Mouse (Mus musculus) layer of hippocampus, postnatal 10 days (tissue): ENCODE results near the gene Zfp710. TPM values are rescaled to one million over a fixed set of nuclear protein-coding genes. Genes with fewer than 3 reads are reported as not detected.

Source experiments
- DNase-seq, 2 experiments: peaks; one replicate each; pipeline ENCODE4 v3.0.0; 2021; ENCODE audit warnings: low spot score in 2 of 2
- total RNA-seq, 2 experiments: library from RNA; stranded (reverse); gene quantifications; 2 replicates each; pipeline ENCODE4 v1.2.3; 2021

Gene Zfp710
- total RNA-seq, 2 experiments from 2014 or later = 18.3 to 19.8 TPM

DNA sequence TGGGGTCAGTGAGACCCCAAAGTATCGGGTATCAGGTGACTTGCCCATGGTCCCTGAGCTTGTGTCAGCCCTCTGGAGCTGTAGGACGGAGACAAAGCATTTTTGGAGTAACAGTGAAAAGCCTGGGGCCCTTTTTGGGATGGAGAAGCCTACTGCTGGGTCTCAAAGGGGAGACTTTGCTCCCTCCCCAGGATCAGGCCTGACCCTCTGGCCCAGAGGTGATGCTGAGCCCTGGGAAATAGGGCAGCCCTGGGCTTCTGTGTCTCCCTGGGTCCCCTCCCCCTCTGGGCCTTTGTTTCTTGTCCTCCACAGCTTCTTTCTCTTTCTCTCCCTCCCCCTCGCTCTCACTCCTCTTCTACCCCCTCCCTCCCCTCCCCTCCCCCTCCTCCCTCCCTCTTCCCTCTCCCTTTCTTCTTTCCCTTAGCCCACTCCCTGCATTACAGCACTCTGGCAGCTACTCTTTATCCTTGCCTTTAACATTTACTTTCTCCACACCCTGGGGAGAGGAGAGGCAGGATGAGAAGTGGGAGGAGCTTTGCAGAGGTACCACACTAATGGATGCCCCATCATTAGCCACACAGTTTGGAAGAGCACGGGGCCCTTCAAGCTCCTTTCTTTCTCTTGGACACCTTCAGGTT lies 51.5 kb downstream of the Zfp710 start:
- DNase-seq = no peak

DNA sequence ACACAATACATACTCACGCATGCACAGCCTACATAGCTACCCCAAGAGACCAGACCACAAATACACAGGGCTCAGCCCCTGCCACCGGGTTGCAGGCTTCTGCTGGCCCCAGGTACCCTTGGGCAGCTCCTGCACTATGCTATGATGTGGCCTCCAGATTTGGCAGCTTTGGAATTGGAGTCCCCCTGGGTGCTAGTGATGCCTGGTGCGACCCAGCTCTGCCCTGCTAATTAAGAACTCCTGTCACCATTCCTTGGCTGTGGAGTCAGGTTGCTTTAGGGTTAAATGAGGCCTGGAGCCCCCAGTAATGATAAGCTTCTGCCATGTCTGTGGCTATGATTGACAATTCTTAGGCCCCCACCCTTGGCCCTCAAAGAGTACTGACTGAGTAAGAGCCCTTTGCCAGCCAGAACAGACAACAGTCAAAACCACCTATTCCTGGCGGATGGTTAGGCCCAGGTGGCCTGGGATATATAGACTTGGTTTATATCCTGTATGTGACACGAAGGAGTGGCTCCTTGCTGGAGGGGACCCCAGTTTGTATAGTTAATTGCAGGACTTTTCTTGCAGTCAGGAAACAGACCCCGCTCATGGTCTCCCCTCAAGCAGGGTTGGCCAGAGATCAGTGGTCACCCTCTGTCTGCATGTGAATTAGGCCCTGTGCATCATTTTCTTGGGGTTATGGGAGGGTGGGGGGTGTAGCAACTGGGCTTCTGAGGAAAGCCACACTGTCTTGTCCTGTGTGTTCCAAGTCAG lies 52.5 kb downstream of the Zfp710 start:
- no peak for DNase-seq

DNA sequence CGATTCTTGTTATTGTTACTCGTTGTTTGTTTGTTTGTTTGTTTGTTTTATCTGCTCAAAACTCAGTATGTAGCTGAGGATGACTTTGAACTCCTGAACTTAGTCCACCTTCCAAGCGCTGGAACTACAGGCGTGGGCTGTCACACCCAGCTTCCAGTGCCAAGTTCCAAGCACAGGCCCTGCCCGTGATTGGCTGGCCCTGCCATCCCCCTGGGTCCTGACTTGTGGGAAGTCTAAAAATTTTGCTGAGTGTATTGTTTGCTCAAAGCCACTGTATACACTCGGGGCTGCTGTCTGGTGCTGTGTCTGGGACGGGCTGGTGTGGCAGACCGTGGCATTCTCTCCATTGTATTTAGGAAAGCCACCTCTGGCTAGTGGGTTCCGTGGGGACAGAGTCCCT lies 53.2 kb downstream of the Zfp710 start:
- no peak for DNase-seq

DNA sequence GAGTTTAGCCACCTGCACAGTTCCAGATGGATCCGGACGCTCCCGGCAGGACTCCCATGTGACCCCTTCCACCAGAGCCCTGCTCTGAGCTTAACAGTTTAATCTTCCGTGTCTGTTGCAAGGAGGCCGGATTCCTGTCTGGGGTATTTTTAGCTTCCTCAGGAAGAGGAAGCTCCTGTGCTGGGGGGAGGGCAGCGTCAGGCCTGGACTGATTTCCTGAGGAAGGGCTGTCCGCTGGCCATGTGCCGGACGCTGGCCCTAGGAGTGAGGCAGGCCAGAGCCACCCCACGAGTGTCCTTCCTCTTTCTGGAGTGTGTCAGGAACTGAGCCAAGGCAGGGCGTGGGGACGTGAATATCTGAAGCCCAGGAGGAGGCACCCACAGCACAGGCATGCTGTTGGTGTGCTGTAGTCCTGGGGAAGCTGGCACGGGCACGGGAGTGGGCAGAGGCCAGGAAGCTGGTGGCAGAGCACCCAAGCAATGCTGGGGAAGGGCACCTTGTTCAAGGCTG lies 54.2 kb downstream of the Zfp710 start:
- DNase-seq = peak; percentile 55 to 67

DNA sequence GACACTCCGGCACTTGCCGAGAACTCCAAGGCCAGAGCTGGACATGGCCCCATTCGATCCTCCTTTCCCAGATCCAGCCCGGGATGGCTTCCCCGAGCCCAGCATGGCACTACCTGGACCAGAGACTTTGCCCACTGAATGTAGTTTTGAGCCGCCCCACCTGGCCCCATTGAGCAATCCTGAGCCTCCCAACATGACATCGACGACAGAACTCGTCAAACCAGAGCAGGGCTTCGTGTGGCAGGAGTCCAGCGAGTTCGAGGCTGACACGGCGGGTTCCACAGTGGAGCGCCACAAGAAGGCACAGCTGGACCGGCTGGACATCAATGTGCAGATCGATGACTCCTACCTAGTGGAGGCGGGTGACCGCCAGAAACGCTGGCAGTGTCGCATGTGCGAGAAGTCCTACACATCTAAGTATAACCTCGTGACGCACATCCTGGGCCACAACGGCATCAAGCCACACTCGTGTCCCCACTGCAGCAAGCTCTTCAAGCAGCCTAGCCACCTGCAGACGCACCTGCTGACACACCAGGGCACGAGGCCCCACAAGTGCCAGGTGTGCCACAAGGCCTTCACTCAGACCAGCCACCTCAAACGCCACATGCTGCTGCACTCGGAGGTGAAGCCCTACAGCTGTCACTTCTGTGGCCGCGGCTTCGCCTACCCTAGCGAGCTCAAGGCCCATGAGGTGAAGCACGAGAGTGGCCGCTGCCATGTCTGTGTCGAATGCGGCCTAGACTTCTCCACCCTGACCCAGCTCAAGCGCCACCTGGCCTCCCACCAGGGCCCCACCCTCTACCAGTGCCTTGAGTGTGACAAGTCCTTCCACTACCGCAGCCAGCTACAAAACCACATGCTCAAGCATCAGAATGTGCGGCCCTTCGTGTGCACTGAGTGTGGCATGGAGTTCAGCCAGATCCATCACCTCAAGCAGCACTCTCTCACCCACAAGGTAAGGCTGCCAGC lies 57.3 kb downstream of the Zfp710 start:
- no peak for DNase-seq

DNA sequence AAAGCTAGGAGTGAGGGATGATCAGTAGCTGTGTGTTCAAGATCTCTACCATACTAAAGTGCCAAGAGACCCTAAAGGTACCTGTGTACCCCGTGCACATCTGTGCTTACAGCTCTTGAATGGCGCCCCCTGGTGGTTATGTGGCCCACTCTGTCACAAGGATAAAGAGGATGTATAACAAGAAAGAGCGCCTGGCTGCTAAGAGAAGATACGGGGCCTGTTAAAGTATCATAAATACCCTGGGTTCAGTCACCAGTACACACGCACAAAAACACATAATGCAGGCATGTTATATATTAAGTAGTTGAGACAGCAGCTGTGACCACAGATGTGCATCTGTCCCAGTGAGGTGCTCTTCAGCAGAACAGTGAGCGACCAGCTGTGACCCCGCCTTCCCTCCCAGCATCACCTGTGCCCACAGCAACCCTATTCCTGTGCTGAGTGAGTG lies 59.9 kb downstream of the Zfp710 start:
- peak; percentile 48 to 67 for DNase-seq

DNA sequence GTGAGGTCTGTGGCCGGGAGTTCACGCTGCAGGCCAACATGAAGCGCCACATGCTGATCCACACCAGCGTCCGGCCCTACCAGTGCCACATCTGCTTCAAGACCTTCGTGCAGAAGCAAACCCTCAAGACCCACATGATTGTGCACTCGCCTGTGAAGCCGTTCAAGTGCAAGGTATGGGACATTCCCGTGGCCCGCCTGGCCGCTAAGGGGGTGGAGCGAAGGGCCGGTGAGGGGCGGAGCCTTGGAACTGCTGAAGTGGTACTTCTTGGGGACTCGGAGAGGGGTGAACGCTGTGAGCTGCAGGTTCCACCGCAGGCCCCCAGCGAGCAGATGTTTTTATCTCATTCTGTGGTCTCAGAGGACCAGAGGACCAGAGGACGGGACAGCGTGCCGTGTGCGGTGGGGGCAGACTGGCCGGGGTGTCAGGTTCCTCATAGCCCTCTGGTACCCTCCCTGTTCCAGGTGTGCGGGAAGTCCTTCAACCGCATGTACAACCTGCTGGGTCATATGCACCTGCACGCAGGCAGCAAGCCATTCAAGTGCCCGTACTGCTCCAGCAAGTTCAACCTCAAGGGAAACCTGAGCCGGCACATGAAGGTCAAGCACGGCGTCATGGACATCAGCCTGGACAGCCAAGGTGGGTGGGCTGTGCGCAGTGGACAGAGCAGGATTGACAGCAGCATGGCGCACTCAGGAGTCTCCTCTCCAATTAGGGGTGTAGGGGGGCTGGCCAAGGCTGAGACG lies 61.5 kb downstream of the Zfp710 start:
- DNase-seq = no peak

DNA sequence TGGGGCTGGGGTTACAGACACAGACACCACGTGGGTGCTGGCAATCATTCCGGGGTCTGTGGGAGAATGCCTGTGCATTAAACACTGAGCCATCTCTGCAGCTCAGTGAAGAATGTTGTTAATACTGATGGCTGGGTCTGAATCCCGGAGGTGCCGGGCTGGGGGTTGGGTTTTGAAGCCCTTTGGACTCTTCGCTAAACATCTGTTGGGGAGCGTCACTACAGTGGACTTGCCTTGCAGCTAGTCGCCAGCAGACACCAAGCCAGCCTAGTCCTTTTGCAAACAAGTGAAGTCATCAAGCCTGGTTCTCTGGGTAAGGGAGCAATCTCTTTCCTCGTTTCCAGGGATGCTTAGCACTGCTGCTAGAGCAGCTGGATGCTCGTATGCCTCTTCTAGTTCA lies 63.6 kb downstream of the Zfp710 start:
- no peak for DNase-seq

DNA sequence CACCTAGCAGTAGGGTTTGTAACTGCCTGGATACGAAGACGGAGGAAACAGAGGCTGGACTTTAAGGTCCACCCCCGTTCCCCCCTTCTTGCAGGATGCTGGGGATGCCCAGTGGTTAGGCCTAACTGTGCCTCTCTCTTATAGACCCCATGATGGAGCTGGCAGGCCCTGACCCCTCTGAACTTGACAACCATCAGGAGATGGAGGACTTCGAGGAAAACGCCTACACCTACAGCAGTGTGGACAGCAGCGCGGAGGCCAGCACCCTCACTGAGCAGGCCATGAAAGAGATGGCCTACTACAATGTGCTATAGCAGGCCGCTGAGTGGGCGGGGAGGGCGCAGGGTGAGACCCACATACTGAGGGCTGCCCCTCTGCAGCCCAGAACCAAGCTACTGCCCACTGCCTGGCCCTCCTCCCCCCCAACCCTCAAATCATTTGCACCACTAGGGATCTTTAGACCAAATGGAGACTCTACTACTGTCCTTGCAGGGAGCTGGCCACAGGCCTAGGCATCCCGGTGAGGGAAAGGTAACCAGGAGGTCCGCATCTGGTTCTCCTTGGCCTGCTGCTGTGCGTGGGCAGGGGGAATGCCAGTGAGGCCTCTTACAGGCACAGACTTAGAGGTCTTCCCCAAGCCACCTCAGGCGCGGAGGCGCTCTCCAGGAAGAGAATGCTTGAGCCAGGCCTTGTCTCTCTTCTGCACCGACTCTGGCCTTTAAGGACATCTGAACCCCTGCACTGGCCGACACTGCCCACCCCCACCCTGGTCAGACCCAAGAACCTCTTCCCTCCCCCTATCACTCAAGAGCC lies 65.8 kb downstream of the Zfp710 start:
- no peak for DNase-seq

DNA sequence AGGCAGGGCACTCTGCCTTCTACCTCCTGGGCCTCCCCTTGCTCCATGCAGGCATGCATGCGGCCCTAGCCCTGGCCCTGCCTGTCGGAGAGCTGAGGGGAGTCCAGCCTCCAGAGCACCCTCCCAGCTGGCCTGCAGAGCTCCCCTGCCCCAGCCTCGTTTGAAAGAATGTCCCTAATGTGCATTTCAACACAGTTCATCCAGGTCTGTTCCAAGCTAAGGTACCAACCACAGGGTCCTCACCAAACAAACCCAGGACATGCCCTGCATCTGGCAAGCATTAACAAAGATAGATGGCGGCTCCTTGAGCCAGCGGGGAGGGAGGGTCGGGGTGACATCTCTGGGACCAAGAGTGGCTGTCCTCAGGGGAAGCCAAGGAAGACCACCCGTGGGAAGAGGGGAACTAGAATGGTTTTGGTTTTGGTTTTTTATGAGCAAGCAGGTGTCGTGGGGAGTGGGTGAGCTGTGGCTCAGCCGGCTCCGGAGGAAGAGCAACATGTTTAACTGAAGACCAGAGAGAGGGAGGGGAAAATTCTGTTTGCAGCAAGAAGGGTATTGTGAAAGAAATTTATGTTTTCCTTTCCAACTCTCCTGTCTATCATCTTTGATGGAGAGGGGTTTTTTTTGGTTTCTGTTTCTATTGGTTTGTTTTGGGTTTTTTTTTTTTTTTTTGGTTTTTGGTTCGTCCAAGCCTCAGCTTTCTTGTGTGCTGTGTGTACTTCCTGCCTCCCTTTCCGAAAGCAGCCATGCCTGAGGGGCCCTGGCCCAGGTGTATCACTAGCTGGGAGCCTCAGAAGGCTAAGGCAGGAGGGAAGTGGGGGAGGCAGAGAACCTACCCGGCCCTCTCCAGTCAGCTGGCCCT lies 66.6 kb downstream of the Zfp710 start:
- no peak for DNase-seq

DNA sequence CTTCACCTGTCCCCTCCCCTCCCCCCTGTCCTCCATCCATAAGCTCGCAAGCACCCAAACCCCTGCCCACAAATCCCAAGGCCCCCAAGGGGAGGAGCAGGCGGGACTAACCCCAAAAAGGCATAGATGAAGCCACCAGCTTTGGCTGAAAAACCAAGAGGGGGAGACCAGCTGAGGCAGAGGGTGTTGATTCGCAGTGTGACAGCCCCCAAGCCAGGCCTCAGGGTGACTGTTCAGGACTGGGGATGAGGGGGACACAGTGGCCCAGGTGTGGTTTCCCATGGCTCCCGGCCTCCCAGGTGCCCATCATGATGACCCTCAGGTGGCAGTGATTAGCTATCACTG lies 67.2 kb downstream of the Zfp710 start:
- no peak for DNase-seq

DNA sequence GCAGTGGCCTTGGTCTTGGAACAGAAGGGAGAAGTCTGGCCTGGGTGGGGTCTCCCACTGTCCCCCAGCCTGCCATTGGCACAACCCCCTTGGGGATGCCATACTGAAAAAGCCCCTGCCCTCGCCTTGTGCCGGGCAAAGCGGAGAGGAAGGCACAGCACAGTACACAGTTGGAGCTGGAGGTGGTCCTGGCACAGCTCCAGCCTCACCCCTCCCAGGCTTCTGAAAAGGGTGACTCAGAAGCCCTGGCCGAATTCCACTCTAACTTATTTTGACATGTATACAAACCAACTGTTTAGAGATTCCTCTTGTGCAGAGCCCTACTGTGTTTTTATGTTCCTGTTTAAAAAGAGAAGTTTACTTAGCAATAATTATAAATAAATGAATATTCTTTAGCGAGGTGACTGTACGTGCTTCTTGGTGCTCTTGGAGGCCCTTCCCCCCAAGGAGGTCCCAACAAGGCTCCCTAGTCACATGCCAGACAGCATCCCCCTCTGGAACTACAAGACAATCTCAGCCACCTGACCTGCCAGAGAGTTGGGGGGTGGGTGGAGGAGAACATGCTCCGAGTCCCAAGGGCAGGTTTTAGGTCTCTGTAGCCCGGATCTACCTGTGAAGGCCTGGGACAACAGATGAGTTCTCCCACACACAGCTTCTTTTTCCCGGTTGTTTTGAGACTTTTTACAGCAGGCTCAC lies 67.9 kb downstream of the Zfp710 start:
- peak; percentile 52 to 66 for DNase-seq

DNA sequence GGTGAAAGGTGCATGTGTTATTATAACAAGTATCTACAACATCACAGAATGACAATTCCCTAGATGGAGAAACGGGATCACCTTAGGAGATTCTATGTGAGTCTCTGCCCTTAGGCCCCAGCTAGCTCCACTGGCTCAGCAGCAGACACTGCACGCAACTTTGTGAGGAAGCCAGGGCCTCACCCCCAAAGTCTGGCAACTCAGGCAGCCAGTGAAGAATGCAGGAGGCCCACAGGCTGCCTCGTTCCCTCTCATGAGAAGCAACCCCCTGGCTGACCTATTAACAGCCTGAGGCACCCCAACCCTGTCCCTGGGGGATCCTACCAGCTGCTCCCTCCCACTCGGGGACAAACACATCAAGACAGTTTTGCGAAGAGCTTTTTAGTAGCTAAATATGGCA lies 69.9 kb downstream of the Zfp710 start:
- no peak for DNase-seq

DNA sequence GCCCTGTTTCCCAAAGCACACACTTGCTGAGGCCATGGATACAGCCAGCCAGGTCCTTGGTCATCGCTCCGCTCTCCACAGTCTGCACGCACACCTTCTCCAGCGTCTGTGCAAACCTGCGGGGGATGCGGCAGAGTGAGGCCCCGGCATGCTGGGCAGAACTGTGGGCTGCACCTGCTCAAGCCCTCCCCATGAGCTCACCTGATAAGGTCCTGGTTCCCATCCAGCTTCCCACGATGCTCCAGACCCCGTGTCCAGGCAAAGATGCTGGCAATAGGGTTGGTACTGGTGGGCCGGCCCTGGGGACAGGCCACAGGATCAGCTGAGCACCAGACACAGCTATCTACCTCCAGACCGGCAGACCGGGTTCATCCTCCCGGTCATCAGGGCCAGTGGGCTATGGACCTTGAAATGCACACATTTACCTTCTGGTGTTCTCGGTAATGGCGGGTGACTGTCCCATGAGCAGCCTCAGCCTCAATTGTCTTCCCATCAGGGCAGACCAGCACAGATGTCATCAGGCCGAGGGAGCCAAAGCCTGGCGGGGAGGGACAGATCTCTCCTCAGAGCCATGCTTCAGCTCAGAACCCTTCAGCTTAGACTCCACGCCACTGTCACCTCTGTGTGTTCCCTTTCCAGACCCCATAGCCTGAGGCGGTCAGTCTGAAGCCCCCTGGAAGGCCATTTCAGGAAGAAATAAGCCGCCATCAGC lies 71.1 kb downstream of the Zfp710 start:
- DNase-seq = peak in 1 of 2 experiments; percentile 10

DNA sequence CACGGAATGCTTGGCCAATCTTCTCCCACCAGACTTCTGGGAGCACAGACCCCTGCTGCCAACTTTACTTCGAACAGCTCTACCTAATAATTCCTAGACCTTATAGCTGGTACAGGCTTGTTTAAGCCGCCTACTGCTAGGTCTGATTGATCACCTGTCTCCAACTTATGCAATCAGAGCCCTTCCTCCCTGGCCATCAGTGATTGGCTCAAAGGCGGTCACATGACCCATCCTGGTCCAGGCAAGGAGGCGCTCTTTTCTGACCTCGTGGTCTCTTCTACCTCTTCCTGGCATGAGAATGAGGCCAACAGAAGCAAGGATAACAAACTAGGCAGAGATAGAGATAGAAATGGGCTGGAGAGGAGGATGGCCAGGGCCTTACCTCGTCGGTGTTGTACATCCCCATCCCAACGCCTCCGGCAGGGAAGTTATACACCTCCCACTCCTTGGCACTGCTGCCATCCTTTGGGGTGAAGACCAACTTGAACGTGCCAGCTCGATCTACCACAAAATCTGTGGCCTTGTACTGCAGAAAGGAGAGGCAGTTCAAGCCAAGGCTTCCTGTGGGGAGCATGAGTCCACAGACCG lies 73.9 kb downstream of the Zfp710 start:
- no peak for DNase-seq

DNA sequence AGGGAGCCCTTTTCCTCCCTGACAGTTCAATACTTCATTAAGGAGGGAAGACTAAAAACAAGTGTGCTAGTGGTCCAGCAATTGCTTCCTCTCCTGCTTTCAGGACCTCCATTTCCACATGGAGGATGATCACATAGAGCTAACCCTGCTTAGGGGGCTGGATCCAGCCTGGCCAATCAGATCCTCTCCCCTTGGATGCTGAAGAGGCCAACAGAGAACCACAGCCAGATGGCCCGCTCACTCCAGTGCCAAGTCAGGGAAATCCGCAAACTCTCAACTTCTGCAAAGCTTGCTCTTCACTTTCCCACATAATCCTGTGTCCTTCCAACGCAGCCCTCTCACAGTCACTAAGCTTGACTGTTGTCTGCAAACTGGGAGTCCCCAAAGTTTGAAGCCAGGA lies 78.7 kb downstream of the Zfp710 start:
- DNase-seq = no peak

DNA sequence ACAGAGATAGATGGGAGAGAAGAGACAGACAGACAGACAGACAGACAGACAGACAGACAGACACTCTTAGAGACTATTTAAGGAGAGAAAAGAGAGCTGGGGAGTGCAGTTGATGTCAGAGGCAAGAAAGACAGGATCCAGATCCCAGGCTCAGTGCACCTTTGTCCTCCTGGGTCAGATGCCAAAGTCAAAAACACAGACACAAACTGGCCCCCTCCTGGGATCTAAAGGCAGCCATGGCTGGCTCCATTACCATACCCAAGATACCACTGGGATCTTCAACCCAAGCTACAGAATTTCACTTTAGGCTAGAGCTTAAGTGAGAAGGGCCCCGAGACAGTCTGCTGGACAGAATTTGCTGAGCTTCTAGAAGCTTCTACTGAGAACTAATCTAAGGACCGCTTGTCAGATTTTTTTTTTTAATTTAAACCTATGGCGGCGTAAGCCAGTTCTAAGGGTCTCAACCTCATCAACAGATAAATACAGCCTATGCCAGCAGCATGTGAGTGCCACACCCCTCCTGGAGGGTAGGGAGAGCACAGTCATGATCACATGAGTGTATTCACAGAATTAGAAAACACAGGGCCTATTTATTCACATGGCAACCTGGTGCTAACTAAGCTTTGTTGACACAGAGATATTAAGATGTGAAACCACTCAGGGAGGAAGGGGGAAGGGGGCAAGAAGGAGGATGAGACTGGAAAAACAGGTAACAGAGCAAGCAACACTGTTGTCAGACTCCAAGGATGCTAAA lies 81.2 kb downstream of the Zfp710 start:
- DNase-seq = no peak
